Mouse (Mus musculus) yolk sac, embryonic 10.5 days (tissue): ENCODE measurements around the gene Litaf.
A peak's percentile ranks its signal among the peaks of the same experiment; 100 is the strongest.

Experiments used
- DNase-seq: peaks from one replicate; pipeline ENCODE4 v3.0.0-alpha.2; 2017; ENCODE audit warnings: low spot score

Gene Litaf

GRCm38 (mm10) chr16:11066029-11066832 is at the start of gene Litaf:
Gene Litaf, minus strand, starts transcription at chr16:11066157.
- peak; percentile 97 for DNase-seq

- no peak for DNase-seq
These were observed 43.3 kb upstream of the Litaf start for GRCm38 (mm10) chr16:11109198-11109740.

- DNase-seq = no peak
These were observed 38.9 kb upstream of the Litaf start for GRCm38 (mm10) chr16:11104905-11105304.

- no peak for DNase-seq
These were observed 31.3 kb upstream of the Litaf start for GRCm38 (mm10) chr16:11097301-11097700.

GRCm38 (mm10) chr16:11093717-11094386 is 27.9 kb upstream of the Litaf start:
- DNase-seq = no peak

GRCm38 (mm10) chr16:11092523-11092922 is 26.6 kb upstream of the Litaf start:
- DNase-seq = no peak

- DNase-seq = no peak
These were observed 26.1 kb upstream of the Litaf start for GRCm38 (mm10) chr16:11092061-11092460.

- DNase-seq = no peak
These were observed 25.0 kb upstream of the Litaf start for GRCm38 (mm10) chr16:11090836-11091570.

- no peak for DNase-seq
These were observed 21.1 kb upstream of the Litaf start for GRCm38 (mm10) chr16:11086856-11087588.

- DNase-seq = no peak
These were observed 20.3 kb upstream of the Litaf start for GRCm38 (mm10) chr16:11086299-11086698.

- no peak for DNase-seq
These were observed 18.2 kb upstream of the Litaf start for GRCm38 (mm10) chr16:11084181-11084580.

- no peak for DNase-seq
These were observed 12.4 kb upstream of the Litaf start for GRCm38 (mm10) chr16:11078216-11078869.

- no peak for DNase-seq
These were observed 11.7 kb upstream of the Litaf start for GRCm38 (mm10) chr16:11077601-11078201.

GRCm38 (mm10) chr16:11073060-11073459 is 7.1 kb upstream of the Litaf start:
- no peak for DNase-seq

- DNase-seq = no peak
These were observed 6.5 kb upstream of the Litaf start for GRCm38 (mm10) chr16:11072454-11072853.

- no peak for DNase-seq
These were observed 5.9 kb upstream of the Litaf start for GRCm38 (mm10) chr16:11071887-11072286.

GRCm38 (mm10) chr16:11071176-11071575 is 5.2 kb upstream of the Litaf start:
- no peak for DNase-seq

- DNase-seq = peak; percentile 67
These were observed 3.9 kb upstream of the Litaf start for GRCm38 (mm10) chr16:11069710-11070420.

GRCm38 (mm10) chr16:11069271-11069670 is 3.3 kb upstream of the Litaf start:
- no peak for DNase-seq

- no peak for DNase-seq
These were observed 2.7 kb upstream of the Litaf start for GRCm38 (mm10) chr16:11068666-11069065.
